Mouse (Mus musculus): ENCODE measurements around the gene Inka1.

Gene Inka1

GRCm38 (mm10) chr9:107983421-107983890 lies 2.2 kb downstream of the Inka1 start:
- DNase-seq, result peak in 1 of 2 experiments; percentile 35

GRCm38 (mm10) chr9:107982681-107983346 lies 2.9 kb downstream of the Inka1 start, which contains the start of gene Gm20661:
Gene Gm20661, plus strand, starts transcription at chr9:107983058.
- DNase-seq, result peak in 1 of 2 experiments; percentile 53

- DNase-seq, result no peak
These were observed 3.7 kb downstream of the Inka1 start for GRCm38 (mm10) chr9:107981684-107982605.

- DNase-seq, result no peak
These were observed 6.9 kb downstream of the Inka1 start for GRCm38 (mm10) chr9:107978815-107979214.

- no peak for DNase-seq
These were observed 10.0 kb downstream of the Inka1 start, which contains the start of gene Uba7 for GRCm38 (mm10) chr9:107975399-107976386. Gene Uba7, plus strand, starts transcription at chr9:107975505.

GRCm38 (mm10) chr9:107974491-107975171 lies 11.0 kb downstream of the Inka1 start:
- no peak for DNase-seq

GRCm38 (mm10) chr9:107971690-107972541 lies 13.8 kb downstream of the Inka1 start:
- DNase-seq, result no peak

- DNase-seq, result no peak
These were observed 15.4 kb downstream of the Inka1 start for GRCm38 (mm10) chr9:107970311-107970710.

GRCm38 (mm10) chr9:107968531-107968930 lies 17.1 kb downstream of the Inka1 start:
- no peak for DNase-seq

- no peak for DNase-seq
These were observed 18.2 kb downstream of the Inka1 start for GRCm38 (mm10) chr9:107967437-107967836.

- DNase-seq, result no peak
These were observed 19.0 kb downstream of the Inka1 start for GRCm38 (mm10) chr9:107966676-107967075.

- DNase-seq, result no peak
These were observed 21.0 kb downstream of the Inka1 start for GRCm38 (mm10) chr9:107964681-107965080.

GRCm38 (mm10) chr9:107963700-107964099 lies 22.0 kb downstream of the Inka1 start:
- peak; percentile 89 to 94 for DNase-seq

- no peak for DNase-seq
These were observed 22.8 kb downstream of the Inka1 start for GRCm38 (mm10) chr9:107962916-107963315.

GRCm38 (mm10) chr9:107961881-107962280 lies 23.8 kb downstream of the Inka1 start:
- peak in 1 of 2 experiments; percentile 19 for DNase-seq

GRCm38 (mm10) chr9:107961351-107961762 lies 24.3 kb downstream of the Inka1 start:
- DNase-seq, result peak in 1 of 2 experiments; percentile 20

- no peak for DNase-seq
These were observed 24.8 kb downstream of the Inka1 start for GRCm38 (mm10) chr9:107960928-107961327.

- DNase-seq, result no peak
These were observed 25.8 kb downstream of the Inka1 start for GRCm38 (mm10) chr9:107959896-107960295.

GRCm38 (mm10) chr9:107957141-107957540 lies 28.5 kb downstream of the Inka1 start:
- no peak for DNase-seq

- DNase-seq, result no peak
These were observed 29.9 kb downstream of the Inka1 start for GRCm38 (mm10) chr9:107955613-107956289.
